Mouse (Mus musculus): Measurements from ENCODE around the gene Zmiz1.

- no peak for TF ChIP-seq GATA1 (IDR thresholded peaks at IDR 0.05; ENCODE audit: borderline replicate concordance, low read length)
- TF ChIP-seq FLI1 (IDR thresholded peaks at IDR 0.05; ENCODE audit: low read length) = no peak
These were observed 84.9 kb downstream of the Zmiz1 start for GRCm38 (mm10) chr14:25543927-25544326.
